Mouse (Mus musculus) adrenal gland, adult 2 months (tissue): Measurements from ENCODE around the gene Vars2. TPM values are rescaled to one million over a fixed set of nuclear protein-coding genes. Genes with fewer than 3 reads are reported as not detected.

Experiments used
- DNase-seq: peaks from one replicate; pipeline ENCODE4 v3.0.0; 2021
- polyA plus RNA-seq: library from polyadenylated mRNA; depleted of rRNA; stranded (reverse); fragments of >200 nt; gene quantifications from 2 replicates; pipeline ENCODE4 v1.2.3, GENCODE M21; 2012; rRNA removed
- total RNA-seq, 2 experiments: library from RNA; stranded (reverse); gene quantifications; 2 replicates each; pipeline ENCODE4 v1.2.3; 2021

The Vars2 gene
- total and polyA plus RNA-seq, 3 experiments = 36.4 to 77.3 (median 38.6) TPM

DNA sequence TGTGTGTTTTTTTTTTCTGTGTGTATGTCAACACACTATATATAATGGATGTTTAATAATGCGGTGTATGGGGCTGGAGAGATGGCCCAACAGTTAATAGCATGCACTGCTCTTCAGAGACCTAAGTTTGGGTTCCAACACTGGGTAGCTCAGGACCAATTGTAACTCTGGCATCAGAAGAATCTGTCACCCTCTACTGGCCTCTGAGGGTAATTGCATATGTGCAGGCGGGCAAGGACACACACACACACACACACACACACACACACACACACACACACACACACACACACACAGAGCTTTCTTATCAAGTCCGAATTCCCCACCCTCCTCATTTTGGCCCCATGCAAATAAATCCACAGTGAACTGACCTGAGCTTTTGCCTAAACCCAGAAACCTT is 32.2 kb downstream of the Vars2 start:
- DNase-seq = no peak

GRCm38 (mm10) chr17:35633992-35634391 is 33.4 kb downstream of the Vars2 start:
- DNase-seq = no peak

DNA sequence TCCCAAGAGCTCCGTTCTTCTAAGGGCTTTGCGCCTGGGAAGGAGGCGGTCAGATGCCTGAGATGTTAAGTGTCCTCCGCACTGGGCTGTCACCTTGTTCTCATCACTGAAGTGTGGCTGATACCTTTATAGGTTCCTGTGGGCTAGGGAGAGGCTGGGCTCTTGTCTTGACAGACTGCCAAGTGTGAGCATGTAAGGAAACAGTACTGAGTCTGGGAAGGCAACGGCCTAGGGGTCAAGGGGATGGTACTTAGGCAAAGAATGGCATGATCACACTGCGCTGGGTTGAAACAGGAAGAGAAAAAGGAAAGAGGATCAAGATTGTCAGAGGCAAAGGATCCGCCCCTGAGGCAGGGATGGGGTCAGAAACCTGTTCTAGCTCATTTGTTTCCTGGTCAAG is 40.9 kb downstream of the Vars2 start, which contains the start of gene Gm9573:
Gene Gm9573 (minus strand): TSS at position 101 of the 400 bp plus-strand sequence.
- DNase-seq = no peak

- DNase-seq = no peak
These were observed 50.3 kb downstream of the Vars2 start for GRCm38 (mm10) chr17:35617127-35617526.

Other genes with a start within 250 kb of the Vars2 start
- 1 to 10 TPM; 3.3 to 7.9 TPM for gene H2-Q6, start 242.7 kb downstream of the Vars2 start, total RNA-seq
- 23.0 and 24.7 TPM in 2 replicates for gene H2-Q6, start 242.7 kb downstream of the Vars2 start, polyA plus RNA-seq
- 1 to 10 TPM; 5.0 to 5.7 TPM for gene H2-Q7, start 228.4 kb downstream of the Vars2 start, total RNA-seq
- gene H2-Q7, start 228.4 kb downstream of the Vars2 start, polyA plus RNA-seq = 59.2 and 61.8 TPM in 2 replicates
- 10 to 100 TPM in 1 of 2 experiments, 1 to 10 TPM in 1; 3.0 to 11.9 TPM for gene H2-Q10, start 197.5 kb downstream of the Vars2 start, total RNA-seq
- gene H2-Q10, start 197.5 kb downstream of the Vars2 start, polyA plus RNA-seq = 37.5 and 46.4 TPM in 2 replicates
- gene Pou5f1, start 161.6 kb downstream of the Vars2 start, total RNA-seq = not detected
- not detected in 2 replicates for gene Pou5f1, start 161.6 kb downstream of the Vars2 start, polyA plus RNA-seq
- gene Tcf19, start 150.8 kb downstream of the Vars2 start, total RNA-seq = 1 to 10 TPM; 4.6 to 5.0 TPM
- 7.6 and 9.5 TPM in 2 replicates for gene Tcf19, start 150.8 kb downstream of the Vars2 start, polyA plus RNA-seq
- gene Cchcr1, start 150.5 kb downstream of the Vars2 start, total RNA-seq = 1 to 10 TPM; 6.2 to 8.0 TPM
- 2.9 and 3.9 TPM in 2 replicates for gene Cchcr1, start 150.5 kb downstream of the Vars2 start, polyA plus RNA-seq
- gene Psors1c2, start 134.4 kb downstream of the Vars2 start, total RNA-seq = not detected
- gene Psors1c2, start 134.4 kb downstream of the Vars2 start, polyA plus RNA-seq = not detected in 2 replicates
- under 1 TPM; 0.20 to 0.62 TPM for gene Cdsn, start 115.5 kb downstream of the Vars2 start, total RNA-seq
- 7.3 and 7.4 TPM in 2 replicates for gene Cdsn, start 115.5 kb downstream of the Vars2 start, polyA plus RNA-seq
- gene 2300002M23Rik, start 100.1 kb downstream of the Vars2 start, total RNA-seq = not detected
- not detected in 2 replicates for gene 2300002M23Rik, start 100.1 kb downstream of the Vars2 start, polyA plus RNA-seq
- not detected for gene Sfta2, start 66.0 kb downstream of the Vars2 start, total RNA-seq
- not detected in 2 replicates for gene Sfta2, start 66.0 kb downstream of the Vars2 start, polyA plus RNA-seq
- gene Gm9573, start 41.0 kb downstream of the Vars2 start, total RNA-seq = not detected
- not detected in 2 replicates for gene Gm9573, start 41.0 kb downstream of the Vars2 start, polyA plus RNA-seq
- gene Mucl3, start 23.9 kb downstream of the Vars2 start, total RNA-seq = not detected
- gene Mucl3, start 23.9 kb downstream of the Vars2 start, polyA plus RNA-seq = 0.18 TPM in 1 of 2 replicates, not detected in the other
- 10 to 100 TPM; 18.6 to 25.3 TPM for gene Gtf2h4, start 6.1 kb upstream of the Vars2 start, total RNA-seq
- 22.5 and 23.4 TPM in 2 replicates for gene Gtf2h4, start 6.1 kb upstream of the Vars2 start, polyA plus RNA-seq
- 10 to 100 TPM; 30.0 to 58.8 TPM for gene Ddr1, start 37.0 kb upstream of the Vars2 start, total RNA-seq
- 58.0 and 61.6 TPM in 2 replicates for gene Ddr1, start 37.0 kb upstream of the Vars2 start, polyA plus RNA-seq
- gene Ier3, start 154.1 kb upstream of the Vars2 start, total RNA-seq = 10 to 100 TPM in 1 of 2 experiments, 1 to 10 TPM in 1; 9.6 to 13.8 TPM
- gene Ier3, start 154.1 kb upstream of the Vars2 start, polyA plus RNA-seq = 17.1 and 17.6 TPM in 2 replicates
- gene Flot1, start 155.6 kb upstream of the Vars2 start, total RNA-seq = 10 to 100 TPM; 59.0 to 74.4 TPM
- 61.0 and 66.2 TPM in 2 replicates for gene Flot1, start 155.6 kb upstream of the Vars2 start, polyA plus RNA-seq
- 100 to 1,000 TPM; 152 to 198 TPM for gene Tubb5, start 170.7 kb upstream of the Vars2 start, total RNA-seq
- 137 and 156 TPM in 2 replicates for gene Tubb5, start 170.7 kb upstream of the Vars2 start, polyA plus RNA-seq
- 10 to 100 TPM; 15.4 to 20.8 TPM for gene Mdc1, start 173.9 kb upstream of the Vars2 start, total RNA-seq
- 3.6 and 5.9 TPM in 2 replicates for gene Mdc1, start 173.9 kb upstream of the Vars2 start, polyA plus RNA-seq
- gene Nrm, start 193.7 kb upstream of the Vars2 start, total RNA-seq = 1 to 10 TPM; 3.3 to 4.8 TPM
- gene Nrm, start 193.7 kb upstream of the Vars2 start, polyA plus RNA-seq = 9.3 and 11.7 TPM in 2 replicates
- gene Ppp1r18, start 198.0 kb upstream of the Vars2 start, total RNA-seq = 10 to 100 TPM; 27.3 to 42.6 TPM
- gene Ppp1r18, start 198.0 kb upstream of the Vars2 start, polyA plus RNA-seq = 37.3 and 45.3 TPM in 2 replicates
- 10 to 100 TPM; 40.5 to 46.2 TPM for gene Dhx16, start 212.2 kb upstream of the Vars2 start, total RNA-seq
- 42.6 and 46.1 TPM in 2 replicates for gene Dhx16, start 212.2 kb upstream of the Vars2 start, polyA plus RNA-seq
- 10 to 100 TPM; 51.6 to 52.6 TPM for gene 2310061I04Rik, start 229.8 kb upstream of the Vars2 start, total RNA-seq
- gene 2310061I04Rik, start 229.8 kb upstream of the Vars2 start, polyA plus RNA-seq = 112 and 122 TPM in 2 replicates
- gene Atat1, start 242.5 kb upstream of the Vars2 start, total RNA-seq = 10 to 100 TPM; 27.4 to 40.0 TPM
- 128 and 145 TPM in 2 replicates for gene Atat1, start 242.5 kb upstream of the Vars2 start, polyA plus RNA-seq
- 100 to 1,000 TPM; 111 to 114 TPM for gene Mrps18b, start 248.8 kb upstream of the Vars2 start, total RNA-seq
- gene Mrps18b, start 248.8 kb upstream of the Vars2 start, polyA plus RNA-seq = 91.6 and 101 TPM in 2 replicates
- gene Ppp1r10, start 248.8 kb upstream of the Vars2 start, total RNA-seq = 100 to 1,000 TPM in 1 of 2 experiments, 10 to 100 TPM in 1; 64.6 to 140 TPM
- 24.7 and 32.8 TPM in 2 replicates for gene Ppp1r10, start 248.8 kb upstream of the Vars2 start, polyA plus RNA-seq